In the genomic region with DNA sequence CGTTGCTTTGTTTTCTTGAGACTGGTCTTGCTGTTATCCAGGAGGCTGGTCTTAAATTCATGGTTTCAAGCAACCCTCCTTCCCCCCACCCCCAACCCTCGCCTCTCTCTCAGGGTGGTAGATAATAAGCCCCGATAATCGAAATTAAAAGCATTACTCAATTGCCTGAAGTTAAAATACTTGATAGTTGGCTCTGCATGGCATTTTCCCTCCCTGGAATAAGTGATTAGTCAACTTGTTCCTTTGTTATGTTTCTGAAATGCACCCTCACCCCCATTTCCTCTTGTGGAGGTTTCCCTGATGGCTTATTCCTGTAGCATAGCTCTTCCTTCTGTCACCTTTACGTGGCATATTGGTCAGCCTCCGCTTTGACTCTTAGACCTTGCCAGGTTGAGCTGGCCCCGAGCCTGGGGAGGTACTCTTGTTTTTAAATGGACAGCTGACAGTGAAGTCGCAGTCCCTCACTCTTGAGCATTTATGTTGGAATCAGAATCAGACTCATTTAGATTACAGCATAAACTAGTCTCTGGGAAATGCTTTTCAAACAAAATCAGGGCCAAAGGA, we compare ENCODE assay signal across 9 mouse cellular contexts. TPM values are rescaled to one million over a fixed set of nuclear protein-coding genes. Genes with fewer than 3 reads are reported as not detected.
DNase-seq lines count a peak whose midpoint lies in the region; ATAC-seq and TF ChIP-seq lines count a peak whose summit lies in the region.
"Had no signal": no experiment of that assay in that cellular context is flagged by ENCODE, and none has a peak within 500 bp of the region (broad histone marks: within the 10 kb centered on the region; RNA-seq: fewer than 3 reads in every experiment).

No protein-coding gene starts in this region.

- no peak for DNase-seq in liver, adult 2 months (ENCODE audit: extremely low read depth, low read depth, low spot score)
- DNase-seq in liver: no peak
- DNase-seq in layer of hippocampus, adult 9-11 months: no peak
- no peak for DNase-seq in embryo, embryonic 10.5 days (ENCODE audit: low spot score)
- DNase-seq: left cerebral cortex, postnatal 4 days had no signal

- no peaks in the 10 kb centered on the region for H3K9me3 ChIP-seq in intestine, embryonic 15.5 days
- no peaks in the 10 kb centered on the region for H3K9me3 ChIP-seq in neural tube, embryonic 14.5 days (ENCODE audit: control insufficient read depth, low read length)

- H3K79me2 ChIP-seq in liver, adult 2 months (ENCODE audit: control insufficient read depth, insufficient read depth, low read length): peaks cover 8% of the 10 kb centered on the region; the same call in 1 of the 2 replicates

- H3K27me3 ChIP-seq in liver, adult 2 months (ENCODE audit: control insufficient read depth, insufficient read depth, low read length): no peaks in the 10 kb centered on the region
- no peaks in the 10 kb centered on the region for H3K27me3 ChIP-seq in intestine, embryonic 15.5 days (replicated peaks)
- no peaks in the 10 kb centered on the region for H3K27me3 ChIP-seq in neural tube, embryonic 14.5 days (ENCODE audit: control insufficient read depth, insufficient read depth, low read length)

- peak overlapping the region; percentile 5; the same call in 1 of the 2 replicates for H3K4me3 ChIP-seq in liver, adult 2 months (ENCODE audit: insufficient read depth, low read depth, low read length)
- peak overlapping the region; percentile 91 for H3K4me3 ChIP-seq in cortical plate, adult 2 months (ENCODE audit: insufficient read depth, low read length)
- peak overlapping the region; percentile 99; the same call in 1 of the 2 replicates for H3K4me3 ChIP-seq in intestine, embryonic 15.5 days (replicated peaks)
- H3K4me3 ChIP-seq in neural tube, embryonic 14.5 days (ENCODE audit: low read depth, low read length): peak overlapping the region; percentile 99

- no peak for TF ChIP-seq CTCF in liver, adult 2 months (IDR thresholded peaks at IDR 0.05; ENCODE audit: low read depth, low read length)
- TF ChIP-seq CTCF in cortical plate, adult 2 months (IDR thresholded peaks at IDR 0.05; ENCODE audit: extremely low read depth, insufficient read depth, low read length): no peak

- H3K4me2 ChIP-seq in intestine, embryonic 15.5 days (replicated peaks): peak overlapping the region; percentile 74
- peak overlapping the region; percentile 57 for H3K4me2 ChIP-seq in neural tube, embryonic 14.5 days (ENCODE audit: low read depth, low read length)

- no peak for ATAC-seq in intestine, embryonic 15.5 days
- ATAC-seq in neural tube, embryonic 14.5 days (ENCODE audit: low read depth): no peak
- no peak for ATAC-seq in inflammation-experienced regulatory T-cells, adult 6 months

- H3K27ac ChIP-seq in liver, adult 2 months (replicated peaks; ENCODE audit: insufficient read depth, low read depth, low read length): peak overlapping the region; percentile 43; the same call in 1 of the 2 replicates
- H3K27ac ChIP-seq in cortical plate, adult 2 months (ENCODE audit: insufficient read depth, low read length): no peak overlapping the region
- no peak overlapping the region for H3K27ac ChIP-seq in intestine, embryonic 15.5 days
- H3K27ac ChIP-seq in neural tube, embryonic 14.5 days (ENCODE audit: low read depth, low read length): no peak overlapping the region

- no peaks in the 10 kb centered on the region for H3K36me3 ChIP-seq in liver, adult 2 months (ENCODE audit: control insufficient read depth, insufficient read depth, low read length)
- H3K36me3 ChIP-seq in intestine, embryonic 15.5 days: no peaks in the 10 kb centered on the region
- H3K36me3 ChIP-seq in neural tube, embryonic 14.5 days (ENCODE audit: control insufficient read depth, insufficient read depth, low read length): no peaks in the 10 kb centered on the region

- peak overlapping the region; percentile 8; the same call in 1 of the 2 replicates for H3K9ac ChIP-seq in liver, adult 2 months (ENCODE audit: low read depth, low read length)
- H3K9ac ChIP-seq in intestine, embryonic 15.5 days: no peak overlapping the region
- H3K9ac ChIP-seq in neural tube, embryonic 14.5 days (replicated peaks; ENCODE audit: low read depth, low read length): peak overlapping the region; percentile 32

- 49% methylated on average over 8 of the region's 8 CpGs for WGBS in liver, adult 2 months
- 56% methylated on average over 8 of the region's 8 CpGs for WGBS in intestine, embryonic 15.5 days
- WGBS in neural tube, embryonic 14.5 days: 61% methylated on average over 8 of the region's 8 CpGs

- peaks cover 3% of the 10 kb centered on the region for H3K4me1 ChIP-seq in liver, adult 2 months (ENCODE audit: control insufficient read depth, insufficient read depth, low read length)
- peaks cover 5% of the 10 kb centered on the region; the same call in 1 of the 2 replicates for H3K4me1 ChIP-seq in cortical plate, adult 2 months (ENCODE audit: control insufficient read depth, insufficient read depth, low read length)
- peaks cover 26% of the 10 kb centered on the region for H3K4me1 ChIP-seq in intestine, embryonic 15.5 days (replicated peaks)
- H3K4me1 ChIP-seq in neural tube, embryonic 14.5 days (ENCODE audit: control insufficient read depth, insufficient read depth, low read length): peaks cover 27% of the 10 kb centered on the region

- no peak for TF ChIP-seq POLR2A in liver, adult 2 months (IDR thresholded peaks at IDR 0.05; ENCODE audit: extremely low read depth, insufficient read depth, low read length)
- no peak for TF ChIP-seq POLR2A in cortical plate, adult 2 months (IDR thresholded peaks at IDR 0.05; ENCODE audit: extremely low read depth, insufficient read depth, low read length)

RNA-seq across cellular contexts. Expression of gene Mlxip, which starts 2.4 kb away (rescaled TPM):
- total RNA-seq in liver, adult 2 months (2014; rRNA removed): 2.0 and 2.7 TPM in 2 replicates
- polyA plus RNA-seq in liver, adult 2 months (2012; rRNA removed): 3.6 and 5.1 TPM in 2 replicates
- 17.5 and 19.6 TPM in 2 replicates for polyA plus RNA-seq in cortical plate, adult 2 months (2012; rRNA removed)
- polyA plus RNA-seq in intestine, embryonic 15.5 days (2015; fragmentation: Nextera tagmentation; extraction: Ambion mirVana): 19.2 and 22.4 TPM in 2 replicates
- 24.4 and 26.7 TPM in 2 replicates for polyA plus RNA-seq in neural tube, embryonic 14.5 days (2014; fragmentation: Nextera tagmentation; extraction: Ambion mirVana)
- polyA plus RNA-seq in inflammation-experienced regulatory T-cells, adult 6 months (2017; shearing (Covaris generic)): 10 to 100 TPM; 11.3 to 26.3 (median 18.1) TPM

RNA-seq across cellular contexts. Expression of gene Bcl7a, which starts 53.3 kb away (rescaled TPM):
- total RNA-seq in liver, adult 2 months (2014; rRNA removed): 3.0 and 4.0 TPM in 2 replicates
- polyA plus RNA-seq in liver, adult 2 months (2012; rRNA removed): 3.0 and 3.8 TPM in 2 replicates
- polyA plus RNA-seq in cortical plate, adult 2 months (2012; rRNA removed): 33.5 and 34.5 TPM in 2 replicates
- 15.9 and 16.4 TPM in 2 replicates for polyA plus RNA-seq in intestine, embryonic 15.5 days (2015; fragmentation: Nextera tagmentation; extraction: Ambion mirVana)
- polyA plus RNA-seq in neural tube, embryonic 14.5 days (2014; fragmentation: Nextera tagmentation; extraction: Ambion mirVana): 38.7 and 40.8 TPM in 2 replicates
- 10 to 100 TPM in 1 of 3 experiments, 1 to 10 TPM in 2; 3.4 to 13.1 (median 6.7) TPM for polyA plus RNA-seq in inflammation-experienced regulatory T-cells, adult 6 months (2017; shearing (Covaris generic))

Comparison
In these comparisons a context has a peak if more than half of its experiments do, and no peak if none do; other contexts are left out.
1. H3K4me3 ChIP-seq: peak in every context shown above with its lines; median percentile 99 in intestine, embryonic 15.5 days; 99 in neural tube, embryonic 14.5 days; 91 in cortical plate, adult 2 months; 5 in liver, adult 2 months.